Mouse (Mus musculus) hindbrain, embryonic 15.5 days (tissue): ENCODE measurements around the gene Chd6. TPM values are rescaled to one million over a fixed set of nuclear protein-coding genes. Genes with fewer than 3 reads are reported as not detected.

Experiments
- ATAC-seq: fragments of 200-750 bp; cut with Nextera tagmentation; 2 replicates; pipeline ENCODE4 v1.8.0; 2017; ENCODE audit warnings: low read depth, moderate number of reproducible peaks, moderate TSS enrichment; ENCODE audit not compliant: low FRiP score
- H3K27ac ChIP-seq: fragments of 300-500 bp; sonication (generic); replicated peaks from 2 replicates; pipeline ENCODE4 v1.5.1; 2015; ENCODE audit warnings: mild to moderate bottlenecking, inconsistent platforms
- H3K27me3 ChIP-seq: fragments of 300-500 bp; sonication (generic); 2 replicates; pipeline ENCODE4 v1.6.1; 2015; ENCODE audit warnings: control low read depth, inconsistent platforms
- H3K36me3 ChIP-seq: fragments of 300-500 bp; sonication (generic); 2 replicates; pipeline ENCODE4 v1.6.1; 2015; ENCODE audit warnings: control low read depth, inconsistent platforms
- H3K4me1 ChIP-seq: fragments of 300-500 bp; sonication (generic); replicated peaks from 2 replicates; pipeline ENCODE4 v1.6.1; 2015; ENCODE audit warnings: control low read depth, inconsistent platforms
- H3K4me2 ChIP-seq: fragments of 300-500 bp; sonication (generic); 2 replicates; pipeline ENCODE4 v1.6.1; 2015; ENCODE audit warnings: moderate library complexity, mild to moderate bottlenecking, inconsistent platforms
- H3K4me3 ChIP-seq: fragments of 300-500 bp; sonication (generic); 2 replicates; pipeline ENCODE4 v1.5.1; 2015; ENCODE audit warnings: mild to moderate bottlenecking, inconsistent platforms
- H3K9ac ChIP-seq: fragments of 300-500 bp; sonication (generic); 2 replicates; pipeline ENCODE4 v1.6.1; 2015; ENCODE audit warnings: inconsistent platforms
- H3K9me3 ChIP-seq: fragments of 300-500 bp; sonication (generic); 2 replicates; pipeline ENCODE4 v1.6.1; 2016; ENCODE audit warnings: control low read depth, inconsistent platforms
- WGBS: fragments of 180-500 bp; shearing (Covaris S2); methylation state at CpG from one replicate; pipeline ENCODE4 v1.1.7; 2015; 5-methylcytosine and 5-hydroxymethylcytosine counted together
- polyA plus RNA-seq: library from polyadenylated mRNA; unstranded; fragments of >200 nt; fragmentation: Nextera tagmentation; extraction: Ambion mirVana; gene quantifications from 2 replicates; pipeline ENCODE4 v1.2.1, GENCODE M21; 2015

Gene Chd6
- 33.9 and 35.2 TPM in 2 replicates for polyA plus RNA-seq

DNA sequence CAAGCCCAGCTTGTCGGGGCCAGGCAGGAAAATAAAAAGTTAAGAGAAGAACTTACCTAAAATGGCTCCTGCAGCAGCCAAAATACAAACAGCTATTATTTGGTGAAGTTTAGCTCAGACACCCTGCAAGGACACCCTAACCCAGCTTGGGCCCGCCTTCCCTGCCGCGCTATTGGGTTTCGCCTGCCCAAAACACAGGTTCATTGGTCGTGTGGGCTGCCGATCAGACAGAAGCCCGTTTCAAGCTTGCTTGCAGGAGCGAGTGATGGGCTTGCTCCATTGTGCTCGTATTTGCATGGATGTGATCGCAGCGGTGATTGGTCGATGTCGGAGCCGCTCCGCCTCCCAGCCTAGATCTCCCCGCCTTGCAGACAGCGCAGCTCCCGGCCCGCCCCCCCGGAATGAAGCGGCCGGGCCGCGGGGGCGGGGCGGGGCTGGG is at the start of gene Chd6:
Gene Chd6 (minus strand): TSS at position 143 of the 439 bp plus-strand sequence.
- ATAC-seq, result peak; percentile 99
- Histone ChIP-seq H3K9me3 (no peaks in the 10 kb centered on the region), H3K27me3 (no peaks in the 10 kb centered on the region), H3K27ac (peak within 1 kb of the TSS; percentile 91), H3K4me1 (peaks cover 34% of the 10 kb centered on the region), H3K9ac (peak within 1 kb of the TSS; percentile 87), H3K36me3 (no peaks in the 10 kb centered on the region), H3K4me2 (peak within 1 kb of the TSS; percentile 76), H3K4me3 (peak within 1 kb of the TSS; percentile 70)
- WGBS, result under 1% methylated on average over 25 of the region's 27 CpGs

GRCm38 (mm10) chr2:161150004-161150842 is 41.3 kb upstream of the Chd6 start:
- Histone ChIP-seq H3K36me3 (no peaks in the 10 kb centered on the region), H3K4me3 (no peak overlapping the region), H3K27ac (peak overlapping the region; percentile 81), H3K9ac (no peak overlapping the region), H3K4me2 (no peak overlapping the region), H3K4me1 (peaks cover 29% of the 10 kb centered on the region), H3K9me3 (no peaks in the 10 kb centered on the region), H3K27me3 (no peaks in the 10 kb centered on the region)
- peak; percentile 62; the same call in 1 of the 2 replicates for ATAC-seq
- 45% methylated on average over 7 of the region's 7 CpGs for WGBS

DNA sequence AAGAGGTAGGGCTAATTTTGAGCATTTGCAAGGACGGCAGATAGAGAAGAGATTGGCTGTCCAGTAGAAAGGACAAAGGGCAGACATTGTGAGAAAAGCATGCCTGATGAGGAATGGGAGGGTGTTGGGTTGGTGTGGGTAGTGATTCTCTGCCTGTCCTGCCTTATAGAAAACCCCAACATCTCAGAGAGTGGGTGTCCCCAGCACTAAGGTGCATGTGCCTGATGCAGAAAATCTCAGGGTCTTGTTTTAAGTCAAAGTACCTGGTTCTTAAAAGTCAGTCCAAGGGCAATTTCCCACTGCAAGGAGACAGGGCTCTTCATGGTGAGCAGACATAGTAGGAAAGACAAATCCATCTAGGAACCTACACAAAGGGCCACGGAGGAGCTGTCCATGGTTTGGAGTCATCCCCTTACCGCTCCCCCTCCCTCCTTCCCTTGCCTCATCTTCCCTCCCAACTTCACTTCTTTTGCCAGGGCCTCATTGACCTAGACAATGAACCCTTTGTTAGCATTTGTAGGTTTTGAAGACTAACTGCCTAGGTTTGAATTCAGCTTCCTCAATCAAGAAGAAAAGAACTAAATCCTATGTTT is 39.6 kb upstream of the Chd6 start:
- Histone ChIP-seq H3K27ac (peak overlapping the region; percentile 74), H3K27me3 (no peaks in the 10 kb centered on the region), H3K36me3 (no peaks in the 10 kb centered on the region), H3K4me1 (peaks cover 23% of the 10 kb centered on the region), H3K4me2 (0 out of 2 replicates have a peak overlapping the region, but pooled peaks have one; percentile 8), H3K9me3 (no peaks in the 10 kb centered on the region), H3K4me3 (no peak overlapping the region), H3K9ac (no peak overlapping the region)
- WGBS, result 34% methylated on average over 3 of the region's 3 CpGs
- peak; percentile 50 for ATAC-seq

DNA sequence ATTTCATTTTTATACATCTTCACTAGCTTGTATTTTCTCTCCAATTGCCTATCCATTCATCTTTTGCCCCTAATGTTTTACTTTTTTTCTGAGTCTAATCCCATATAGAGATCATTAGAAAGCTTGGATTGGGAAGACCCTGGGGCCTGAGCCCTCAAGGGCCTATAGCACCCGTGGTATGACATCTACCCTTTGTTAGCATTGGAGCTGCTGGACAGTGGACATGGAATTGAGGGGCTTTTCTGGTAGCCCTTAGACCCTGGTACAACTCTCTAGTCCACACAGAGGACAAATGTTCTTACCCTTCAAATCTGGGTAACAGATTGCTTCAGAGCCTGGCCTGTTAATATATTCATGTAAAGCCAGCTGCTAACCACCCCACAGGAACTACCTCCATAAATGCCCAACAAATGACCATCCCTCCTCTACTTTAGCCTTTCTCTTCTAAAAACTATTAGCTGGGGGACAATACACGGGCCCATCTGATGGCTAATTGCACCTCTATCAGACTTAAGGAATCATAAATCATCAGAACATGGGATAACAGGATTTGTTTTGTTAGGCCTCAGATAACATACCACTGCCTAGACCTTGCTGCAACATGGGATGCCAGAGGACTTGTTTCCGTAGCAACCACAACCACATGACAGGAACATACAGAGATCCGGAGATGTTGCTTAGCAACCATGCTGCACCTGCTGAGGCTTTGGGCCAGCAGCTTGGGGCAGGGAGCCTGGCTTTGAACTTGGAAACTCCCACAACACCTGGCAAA is 39.0 kb upstream of the Chd6 start:
- Histone ChIP-seq H3K27ac (peak overlapping the region; percentile 74), H3K4me3 (no peak overlapping the region), H3K36me3 (no peaks in the 10 kb centered on the region), H3K9me3 (no peaks in the 10 kb centered on the region), H3K4me2 (0 out of 2 replicates have a peak overlapping the region, but pooled peaks have one; percentile 8), H3K9ac (no peak overlapping the region), H3K27me3 (no peaks in the 10 kb centered on the region), H3K4me1 (peaks cover 23% of the 10 kb centered on the region)
- ATAC-seq, result peak; percentile 91
- 35% methylated on average over 4 of the region's 4 CpGs for WGBS

GRCm38 (mm10) chr2:161144799-161145198 is 35.9 kb upstream of the Chd6 start:
- no peaks in the 10 kb centered on the region for H3K9me3 ChIP-seq
- H3K4me3 ChIP-seq, result no peak overlapping the region
- WGBS, result 93% methylated on average over 4 of the region's 4 CpGs
- H3K9ac ChIP-seq, result no peak overlapping the region
- H3K27me3 ChIP-seq, result no peaks in the 10 kb centered on the region
- H3K4me1 ChIP-seq, result peaks cover 17% of the 10 kb centered on the region
- H3K4me2 ChIP-seq, result no peak overlapping the region
- no peaks in the 10 kb centered on the region for H3K36me3 ChIP-seq
- ATAC-seq, result no peak
- no peak overlapping the region for H3K27ac ChIP-seq

- H3K27me3 ChIP-seq, result no peaks in the 10 kb centered on the region
- no peaks in the 10 kb centered on the region for H3K4me1 ChIP-seq
- ATAC-seq, result no peak
- H3K27ac ChIP-seq, result no peak overlapping the region
- H3K36me3 ChIP-seq, result no peaks in the 10 kb centered on the region
- WGBS, result 61% methylated on average over 11 of the region's 11 CpGs
- no peak overlapping the region for H3K9ac ChIP-seq
- no peaks in the 10 kb centered on the region for H3K9me3 ChIP-seq
- no peak overlapping the region for H3K4me3 ChIP-seq
- no peak overlapping the region for H3K4me2 ChIP-seq
Measured at GRCm38 (mm10) chr2:161138672-161139536, 30.0 kb upstream of the Chd6 start.

DNA sequence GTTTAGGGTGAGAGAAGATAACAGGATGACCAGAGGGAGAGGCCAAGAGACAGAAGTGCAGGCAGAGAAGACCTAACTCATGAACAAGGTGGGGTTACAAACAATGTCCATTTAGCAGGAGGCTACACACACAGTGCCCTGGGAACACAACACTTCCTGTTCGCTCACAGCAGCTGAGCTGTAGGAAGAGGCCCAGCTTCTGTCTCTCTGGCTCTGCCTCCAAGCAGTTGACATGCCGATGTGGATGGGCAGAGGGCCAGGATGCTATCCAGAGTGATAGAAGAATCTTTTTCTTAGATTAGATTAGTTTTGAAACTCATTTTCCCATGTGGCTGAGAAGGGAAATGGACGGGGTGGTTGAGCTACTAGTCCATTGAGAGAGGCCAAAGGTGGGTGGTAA is 28.1 kb upstream of the Chd6 start:
- Histone ChIP-seq H3K36me3 (no peaks in the 10 kb centered on the region), H3K27ac (no peak overlapping the region), H3K27me3 (no peaks in the 10 kb centered on the region), H3K9me3 (no peaks in the 10 kb centered on the region), H3K4me2 (no peak overlapping the region), H3K4me3 (no peak overlapping the region), H3K9ac (no peak overlapping the region), H3K4me1 (no peaks in the 10 kb centered on the region)
- WGBS, result 59% methylated on average over 3 of the region's 3 CpGs
- ATAC-seq, result no peak

- H3K27ac ChIP-seq, result peak overlapping the region; percentile 3
- H3K9me3 ChIP-seq, result no peaks in the 10 kb centered on the region
- no peak overlapping the region for H3K9ac ChIP-seq
- H3K4me3 ChIP-seq, result no peak overlapping the region
- no peaks in the 10 kb centered on the region for H3K36me3 ChIP-seq
- no peak overlapping the region for H3K4me2 ChIP-seq
- no peaks in the 10 kb centered on the region for H3K27me3 ChIP-seq
- WGBS, result 50% methylated on average over 10 of the region's 10 CpGs
- no peak for ATAC-seq
- peaks cover 7% of the 10 kb centered on the region; the same call in 1 of the 2 replicates for H3K4me1 ChIP-seq
Measured at GRCm38 (mm10) chr2:161128367-161129111, 19.7 kb upstream of the Chd6 start.

GRCm38 (mm10) chr2:161112011-161112410 is 3.1 kb upstream of the Chd6 start:
- Histone ChIP-seq H3K9me3 (no peaks in the 10 kb centered on the region), H3K9ac (no peak overlapping the region), H3K27me3 (no peaks in the 10 kb centered on the region), H3K36me3 (no peaks in the 10 kb centered on the region), H3K4me2 (no peak overlapping the region), H3K4me3 (no peak overlapping the region), H3K4me1 (peaks cover 19% of the 10 kb centered on the region), H3K27ac (no peak overlapping the region)
- ATAC-seq, result no peak
- WGBS, result 85% methylated on average over 5 of the region's 5 CpGs

DNA sequence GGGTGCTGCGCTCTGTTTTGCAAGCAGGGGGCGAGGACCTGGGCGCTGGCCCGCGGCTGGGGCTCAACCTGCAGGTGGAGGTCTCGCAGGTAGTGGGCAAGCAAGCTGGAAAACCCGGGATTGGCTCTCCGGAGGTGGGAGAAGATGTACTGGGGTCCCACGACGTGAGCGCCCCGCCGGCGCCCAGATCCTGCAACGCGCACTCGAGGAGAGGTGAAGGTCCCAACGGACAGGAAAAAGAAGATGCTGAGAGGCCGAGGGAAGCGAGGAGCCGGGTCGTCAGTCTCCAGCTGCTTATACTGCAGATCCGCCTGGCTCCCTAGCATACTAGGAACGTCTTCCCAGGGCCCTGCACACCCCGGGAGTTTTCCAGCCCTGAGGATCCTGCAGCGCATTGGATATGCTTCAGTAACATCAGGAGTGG is 535 bp upstream of the Chd6 start:
- whole genome bisulfite sequencing, result 0% methylated on average over 26 of the region's 26 CpGs
- ATAC-seq, result peak; percentile 39; the same call in 1 of the 2 replicates

More for the DNA sequence above, 535 bp upstream of the Chd6 start:
- Histone ChIP-seq H3K36me3 (no peaks in the 10 kb centered on the region), H3K4me3 (peak overlapping the region; percentile 70), H3K27ac (peak overlapping the region; percentile 91), H3K4me1 (peaks cover 34% of the 10 kb centered on the region), H3K9me3 (no peaks in the 10 kb centered on the region), H3K4me2 (peak overlapping the region; percentile 76), H3K27me3 (no peaks in the 10 kb centered on the region), H3K9ac (peak overlapping the region; percentile 71)
